Mouse (Mus musculus): ENCODE measurements around the gene Dnlz.

- TF ChIP-seq GATA1 (IDR thresholded peaks at IDR 0.05; ENCODE audit: borderline replicate concordance, low read length) (no peak), FLI1 (IDR thresholded peaks at IDR 0.05; ENCODE audit: low read length) (no peak)
These were observed 9.1 kb downstream of the Dnlz start for GRCm38 (mm10) chr2:26342609-26343490.
